In genomic region chr13:23950928-23951327, GRCm38 (mm10) we compare ENCODE assay signal across 11 mouse cellular contexts. TPM values are rescaled to one million over a fixed set of nuclear protein-coding genes. Genes with fewer than 3 reads are reported as not detected.
A peak's percentile ranks its signal among the peaks of the same experiment; 100 is the strongest.
DNase-seq lines count a peak whose midpoint lies in the region; ATAC-seq and TF ChIP-seq lines count a peak whose summit lies in the region.
"Had no signal": no experiment of that assay in that cellular context is flagged by ENCODE, and none has a peak within 500 bp of the region (broad histone marks: within the 10 kb centered on the region; RNA-seq: fewer than 3 reads in every experiment).

No protein-coding gene starts in this region.

- H3K4me2 ChIP-seq in intestine, postnatal 0 days (replicated peaks; ENCODE audit: low read depth), result no peak overlapping the region
- no peak overlapping the region for H3K4me2 ChIP-seq in intestine, embryonic 15.5 days (replicated peaks)
- no peak overlapping the region for H3K4me2 ChIP-seq in hindbrain, embryonic 14.5 days (replicated peaks)

- TF ChIP-seq POLR2A in cortical plate, adult 2 months (IDR thresholded peaks at IDR 0.05; ENCODE audit: extremely low read depth, insufficient read depth, low read length), result no peak
- no peak for TF ChIP-seq POLR2A in small intestine, adult 2 months (IDR thresholded peaks at IDR 0.05; ENCODE audit: low read depth, low read length)

- no peaks in the 10 kb centered on the region for H3K9me3 ChIP-seq in intestine, postnatal 0 days (ENCODE audit: control insufficient read depth)
- H3K9me3 ChIP-seq in intestine, embryonic 15.5 days, result no peaks in the 10 kb centered on the region
- H3K9me3 ChIP-seq in hindbrain, embryonic 14.5 days (ENCODE audit: control insufficient read depth, low read length), result no peaks in the 10 kb centered on the region

- H3K27me3 ChIP-seq in intestine, postnatal 0 days (replicated peaks; ENCODE audit: control insufficient read depth, insufficient read depth, low read length), result no peaks in the 10 kb centered on the region
- H3K27me3 ChIP-seq in intestine, embryonic 15.5 days (replicated peaks), result no peaks in the 10 kb centered on the region
- H3K27me3 ChIP-seq in small intestine, adult 2 months (ENCODE audit: control insufficient read depth, insufficient read depth, low read length), result no peaks in the 10 kb centered on the region
- H3K27me3 ChIP-seq in hindbrain, embryonic 14.5 days (ENCODE audit: control insufficient read depth, insufficient read depth, low read length), result no peaks in the 10 kb centered on the region

- H3K9ac ChIP-seq in intestine, postnatal 0 days (ENCODE audit: low read depth, low read length), result no peak overlapping the region
- H3K9ac ChIP-seq in intestine, embryonic 15.5 days, result no peak overlapping the region
- no peak overlapping the region for H3K9ac ChIP-seq in hindbrain, embryonic 14.5 days

- WGBS in intestine, postnatal 0 days, result 59% methylated on average over 3 of the region's 3 CpGs
- WGBS in intestine, embryonic 15.5 days, result 68% methylated on average over 3 of the region's 3 CpGs
- 41% methylated on average over 3 of the region's 3 CpGs for WGBS in small intestine, adult 2 months
- WGBS in hindbrain, embryonic 14.5 days, result 79% methylated on average over 3 of the region's 3 CpGs

- peak; percentile 76 for TF ChIP-seq CTCF in intestine, postnatal 0 days (IDR thresholded peaks at IDR 0.05; ENCODE audit: low read depth)
- 0 out of 2 replicates have a peak, but pooled peaks have one; percentile 17 for TF ChIP-seq CTCF in cortical plate, adult 2 months (IDR thresholded peaks at IDR 0.05; ENCODE audit: extremely low read depth, insufficient read depth, low read length)
- peak; percentile 51; the same call in 1 of the 2 replicates for TF ChIP-seq CTCF in small intestine, adult 2 months (IDR thresholded peaks at IDR 0.05; ENCODE audit: extremely low read depth, insufficient read length, insufficient replicate concordance, low read depth, low read length)

- no peak overlapping the region for H3K27ac ChIP-seq in intestine, postnatal 0 days (ENCODE audit: low read depth, low read length)
- H3K27ac ChIP-seq in intestine, embryonic 15.5 days, result no peak overlapping the region
- no peak overlapping the region for H3K27ac ChIP-seq in cortical plate, adult 2 months (ENCODE audit: insufficient read depth, low read length)
- no peak overlapping the region for H3K27ac ChIP-seq in small intestine, adult 2 months (ENCODE audit: insufficient read depth, low read depth, low read length)
- H3K27ac ChIP-seq in hindbrain, embryonic 14.5 days, result no peak overlapping the region

- no peak overlapping the region for H3K4me3 ChIP-seq in intestine, postnatal 0 days (ENCODE audit: low read depth, low read length)
- no peak overlapping the region for H3K4me3 ChIP-seq in intestine, embryonic 15.5 days (replicated peaks)
- H3K4me3 ChIP-seq in cortical plate, adult 2 months (ENCODE audit: insufficient read depth, low read length), result no peak overlapping the region
- no peak overlapping the region for H3K4me3 ChIP-seq in small intestine, adult 2 months (ENCODE audit: low read depth, low read length)
- no peak overlapping the region for H3K4me3 ChIP-seq in hindbrain, embryonic 14.5 days (replicated peaks; ENCODE audit: low read length)

- no peak for ATAC-seq in intestine, postnatal 0 days
- ATAC-seq in intestine, embryonic 15.5 days, result no peak
- no peak for ATAC-seq in hindbrain, embryonic 14.5 days (ENCODE audit: low FRiP score)

- no peaks in the 10 kb centered on the region for H3K4me1 ChIP-seq in intestine, postnatal 0 days (replicated peaks; ENCODE audit: control insufficient read depth, insufficient read depth, low read length)
- H3K4me1 ChIP-seq in intestine, embryonic 15.5 days (replicated peaks), result no peaks in the 10 kb centered on the region
- H3K4me1 ChIP-seq in cortical plate, adult 2 months (ENCODE audit: control insufficient read depth, insufficient read depth, low read length), result no peaks in the 10 kb centered on the region
- H3K4me1 ChIP-seq in small intestine, adult 2 months (ENCODE audit: control insufficient read depth, insufficient read depth, insufficient read length, low read length), result no peaks in the 10 kb centered on the region; the same call in 1 of the 2 replicates
- peaks cover 7% of the 10 kb centered on the region; the same call in 1 of the 2 replicates for H3K4me1 ChIP-seq in hindbrain, embryonic 14.5 days (replicated peaks; ENCODE audit: control insufficient read depth, insufficient read depth, low read length)

- peak; percentile 5 for DNase-seq in NIH3T3 (ENCODE audit: low read depth)
- DNase-seq in hindbrain, embryonic 14.5 days (ENCODE audit: low spot score), result no peak
- DNase-seq in layer of hippocampus, adult 9-11 months, result no peak
- no peak for DNase-seq in layer of hippocampus, postnatal 10 days (ENCODE audit: low spot score in 2 of 2)
- DNase-seq: right cerebral cortex, postnatal 14 days had no signal

- H3K36me3 ChIP-seq in intestine, postnatal 0 days (ENCODE audit: control insufficient read depth, insufficient read depth), result no peaks in the 10 kb centered on the region
- H3K36me3 ChIP-seq in intestine, embryonic 15.5 days, result no peaks in the 10 kb centered on the region
- H3K36me3 ChIP-seq in small intestine, adult 2 months (ENCODE audit: control insufficient read depth, insufficient read depth, low read length), result no peaks in the 10 kb centered on the region
- no peaks in the 10 kb centered on the region for H3K36me3 ChIP-seq in hindbrain, embryonic 14.5 days (replicated peaks; ENCODE audit: control insufficient read depth, insufficient read depth)

RNA-seq across cellular contexts. Expression of gene Hist1h2aa, which starts 16.7 kb away (rescaled TPM):
- not detected in 2 replicates for polyA plus RNA-seq in intestine, postnatal 0 days (2015; fragmentation: Nextera tagmentation; extraction: Ambion mirVana)
- polyA plus RNA-seq in intestine, embryonic 15.5 days (2015; fragmentation: Nextera tagmentation; extraction: Ambion mirVana), result not detected in 2 replicates
- not detected in 2 replicates for polyA plus RNA-seq in cortical plate, adult 2 months (2012; rRNA removed)
- not detected in 2 replicates for polyA plus RNA-seq in small intestine, adult 2 months (2012; rRNA removed)
- polyA plus RNA-seq in hindbrain, embryonic 14.5 days (2014; fragmentation: Nextera tagmentation; extraction: Ambion mirVana), result not detected in 2 replicates
- total RNA-seq in layer of hippocampus, postnatal 10 days (2021), result not detected
- total RNA-seq: heart, postnatal 10 days had no signal
- polyA plus RNA-seq: lung, embryonic 16.5 days had no signal

RNA-seq across cellular contexts. Expression of gene Hist1h2ba, which starts 17.0 kb away (rescaled TPM):
- polyA plus RNA-seq in intestine, postnatal 0 days (2015; fragmentation: Nextera tagmentation; extraction: Ambion mirVana), result not detected in 2 replicates
- not detected in 2 replicates for polyA plus RNA-seq in intestine, embryonic 15.5 days (2015; fragmentation: Nextera tagmentation; extraction: Ambion mirVana)
- polyA plus RNA-seq in cortical plate, adult 2 months (2012; rRNA removed), result not detected in 2 replicates
- not detected in 2 replicates for polyA plus RNA-seq in small intestine, adult 2 months (2012; rRNA removed)
- polyA plus RNA-seq in hindbrain, embryonic 14.5 days (2014; fragmentation: Nextera tagmentation; extraction: Ambion mirVana), result not detected in 2 replicates
- not detected for total RNA-seq in layer of hippocampus, postnatal 10 days (2021)
- total RNA-seq: heart, postnatal 10 days had no signal
- polyA plus RNA-seq: lung, embryonic 16.5 days had no signal

RNA-seq across cellular contexts. Expression of gene Slc17a4, which starts 36.1 kb away (rescaled TPM):
- polyA plus RNA-seq in intestine, postnatal 0 days (2015; fragmentation: Nextera tagmentation; extraction: Ambion mirVana), result 31.3 and 39.0 TPM in 2 replicates
- 17.0 and 19.6 TPM in 2 replicates for polyA plus RNA-seq in intestine, embryonic 15.5 days (2015; fragmentation: Nextera tagmentation; extraction: Ambion mirVana)
- not detected in 2 replicates for polyA plus RNA-seq in cortical plate, adult 2 months (2012; rRNA removed)
- 6.5 and 39.9 TPM in 2 replicates for polyA plus RNA-seq in small intestine, adult 2 months (2012; rRNA removed)
- polyA plus RNA-seq in hindbrain, embryonic 14.5 days (2014; fragmentation: Nextera tagmentation; extraction: Ambion mirVana), result not detected in 2 replicates
- total RNA-seq in layer of hippocampus, postnatal 10 days (2021), result not detected
- total RNA-seq: heart, postnatal 10 days had no signal
- polyA plus RNA-seq: lung, embryonic 16.5 days had no signal

RNA-seq across cellular contexts. Expression of gene Scgn, which starts 40.1 kb away (rescaled TPM):
- 7.1 and 9.0 TPM in 2 replicates for polyA plus RNA-seq in intestine, postnatal 0 days (2015; fragmentation: Nextera tagmentation; extraction: Ambion mirVana)
- 7.5 and 8.8 TPM in 2 replicates for polyA plus RNA-seq in intestine, embryonic 15.5 days (2015; fragmentation: Nextera tagmentation; extraction: Ambion mirVana)
- polyA plus RNA-seq in cortical plate, adult 2 months (2012; rRNA removed), result 0.42 and 0.62 TPM in 2 replicates
- 0.56 and 1.3 TPM in 2 replicates for polyA plus RNA-seq in small intestine, adult 2 months (2012; rRNA removed)
- polyA plus RNA-seq in hindbrain, embryonic 14.5 days (2014; fragmentation: Nextera tagmentation; extraction: Ambion mirVana), result 0.63 and 1.0 TPM in 2 replicates
- total RNA-seq in layer of hippocampus, postnatal 10 days (2021), result under 1 TPM; 0.75 to 0.78 TPM
- total RNA-seq: heart, postnatal 10 days had no signal
- polyA plus RNA-seq: lung, embryonic 16.5 days had no signal

Comparison
In these comparisons a context has a peak if more than half of its experiments do, and no peak if none do; other contexts are left out.
1. CTCF ChIP-seq: peak in every context shown above with its lines; median percentile 76 in intestine, postnatal 0 days; 51 in small intestine, adult 2 months; 17 in cortical plate, adult 2 months.